Comparison of ENCODE assay signal across 8 mouse cellular contexts in the genomic region with DNA sequence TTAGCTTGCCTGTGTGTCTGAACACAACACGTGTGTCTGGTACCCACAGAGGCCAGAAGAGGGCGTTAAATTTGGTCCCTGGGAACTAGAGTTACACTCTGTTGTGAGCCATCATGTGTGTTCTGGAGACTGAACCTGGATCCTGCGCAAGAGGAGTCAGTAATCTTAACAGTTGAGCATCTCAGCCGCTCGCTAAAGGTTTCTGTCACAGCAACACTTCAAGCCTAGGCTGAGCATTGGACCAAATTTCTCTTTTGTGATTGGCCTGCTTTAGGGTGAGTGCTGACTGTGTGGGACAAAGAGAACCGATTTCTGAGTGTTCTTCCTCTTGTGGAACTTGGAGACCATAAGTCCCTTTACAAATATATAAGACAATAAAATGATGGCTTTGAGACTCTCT. TPM values are rescaled to one million over a fixed set of nuclear protein-coding genes. Genes with fewer than 3 reads are reported as not detected.
DNase-seq lines count a peak whose midpoint lies in the region; ATAC-seq and TF ChIP-seq lines count a peak whose summit lies in the region.
"Had no signal": no experiment of that assay in that cellular context is flagged by ENCODE, and none has a peak within 500 bp of the region (broad histone marks: within the 10 kb centered on the region; RNA-seq: fewer than 3 reads in every experiment).

No protein-coding gene starts in this region.

- no peaks in the 10 kb centered on the region for H3K27me3 ChIP-seq in heart, adult 2 months (ENCODE audit: control insufficient read depth, insufficient read depth, low read length)
- no peaks in the 10 kb centered on the region for H3K27me3 ChIP-seq in heart, embryonic 10.5 days (ENCODE audit: insufficient read depth, poor library complexity, severe bottlenecking)
- no peaks in the 10 kb centered on the region for H3K27me3 ChIP-seq in midbrain, embryonic 11.5 days (ENCODE audit: control insufficient read depth, insufficient read depth, low read length)
- no peaks in the 10 kb centered on the region for H3K27me3 ChIP-seq in midbrain, embryonic 16.5 days (ENCODE audit: control insufficient read depth, insufficient read depth, low read depth, low read length)
- H3K27me3 ChIP-seq in forebrain, embryonic 14.5 days (replicated peaks; ENCODE audit: control insufficient read depth, insufficient read depth, low read length), result no peaks in the 10 kb centered on the region
- H3K27me3 ChIP-seq in splenic B cell, adult 2 months (ENCODE audit: control insufficient read depth, insufficient read depth, low read length, poor library complexity, severe bottlenecking), result no peaks in the 10 kb centered on the region

- H3K36me3 ChIP-seq in heart, adult 2 months (ENCODE audit: control insufficient read depth, insufficient read depth, low read length), result peaks cover 3% of the 10 kb centered on the region
- peaks cover 40% of the 10 kb centered on the region for H3K36me3 ChIP-seq in heart, embryonic 10.5 days
- H3K36me3 ChIP-seq in midbrain, embryonic 11.5 days (ENCODE audit: control insufficient read depth, insufficient read depth, low read length), result peaks cover 12% of the 10 kb centered on the region; the same call in 1 of the 2 replicates
- H3K36me3 ChIP-seq in midbrain, embryonic 16.5 days (ENCODE audit: control insufficient read depth, insufficient read depth, low read length), result peaks cover 17% of the 10 kb centered on the region
- H3K36me3 ChIP-seq in forebrain, embryonic 14.5 days (ENCODE audit: control insufficient read depth, insufficient read depth, low read length), result peaks cover 26% of the 10 kb centered on the region
- no peaks in the 10 kb centered on the region; the same call in none of the 2 replicates for H3K36me3 ChIP-seq in splenic B cell, adult 2 months (ENCODE audit: control insufficient read depth, insufficient read depth, low read length, poor library complexity, severe bottlenecking)

- TF ChIP-seq POLR2A in heart, adult 2 months (IDR thresholded peaks at IDR 0.05; ENCODE audit: insufficient read depth, low read depth, low read length), result no peak

- DNase-seq in heart, adult 2 months, result no peak
- no peak for DNase-seq in heart, embryonic 10.5 days (ENCODE audit: low spot score)
- no peak for DNase-seq in midbrain, embryonic 11.5 days (ENCODE audit: low spot score, missing footprints)
- DNase-seq in forebrain, embryonic 14.5 days (ENCODE audit: low spot score), result no peak
- peak; percentile 12 for DNase-seq in splenic B cell, adult 2 months (ENCODE audit: low read depth, low spot score)
- DNase-seq in embryo, embryonic 11 days, result no peak

- no peak overlapping the region for H3K27ac ChIP-seq in heart, adult 2 months
- H3K27ac ChIP-seq in heart, embryonic 10.5 days, result no peak overlapping the region
- H3K27ac ChIP-seq in midbrain, embryonic 11.5 days (ENCODE audit: low read depth, low read length), result no peak overlapping the region
- H3K27ac ChIP-seq in midbrain, embryonic 16.5 days (ENCODE audit: low read length), result no peak overlapping the region
- no peak overlapping the region for H3K27ac ChIP-seq in forebrain, embryonic 14.5 days (ENCODE audit: low read depth, low read length)

- TF ChIP-seq EP300 in heart, adult 2 months (IDR thresholded peaks at IDR 0.05; ENCODE audit: insufficient read depth, low read depth, low read length), result no peak

- ATAC-seq in midbrain, embryonic 11.5 days (ENCODE audit: low FRiP score), result 0 out of 2 replicates have a peak, but pooled peaks have one; percentile 33
- no peak for ATAC-seq in midbrain, embryonic 16.5 days
- ATAC-seq in forebrain, embryonic 14.5 days, result peak; percentile 34; the same call in 1 of the 2 replicates

- no peak overlapping the region for H3K9ac ChIP-seq in heart, adult 2 months (ENCODE audit: low read depth, low read length)
- no peak overlapping the region for H3K9ac ChIP-seq in midbrain, embryonic 11.5 days (ENCODE audit: low read length)
- H3K9ac ChIP-seq in midbrain, embryonic 16.5 days (ENCODE audit: low read depth, low read length), result no peak overlapping the region
- no peak overlapping the region for H3K9ac ChIP-seq in forebrain, embryonic 14.5 days (ENCODE audit: low read length)

- no peaks in the 10 kb centered on the region; the same call in 1 of the 2 replicates for H3K79me2 ChIP-seq in heart, adult 2 months (replicated peaks; ENCODE audit: control insufficient read depth, insufficient read depth, low read length)

- H3K4me2 ChIP-seq in midbrain, embryonic 11.5 days, result no peak overlapping the region
- no peak overlapping the region for H3K4me2 ChIP-seq in midbrain, embryonic 16.5 days (ENCODE audit: low read length)
- H3K4me2 ChIP-seq in forebrain, embryonic 14.5 days (ENCODE audit: low read length), result no peak overlapping the region
- H3K4me2 ChIP-seq: liver, embryonic 11.5 days had no signal

- intact Hi-C loops in heart, adult 2 months (cut with DNase I), result loop anchor here (2.0 to 5.0 kb wide), 2 partner anchors 28 to 37 kb away; no protein-coding TSS in a partner anchor

- peaks cover 2% of the 10 kb centered on the region for H3K4me1 ChIP-seq in heart, adult 2 months (ENCODE audit: control insufficient read depth, insufficient read depth, low read length)
- peaks cover 12% of the 10 kb centered on the region for H3K4me1 ChIP-seq in heart, embryonic 10.5 days
- no peaks in the 10 kb centered on the region for H3K4me1 ChIP-seq in midbrain, embryonic 11.5 days (ENCODE audit: control insufficient read depth, insufficient read depth, low read length)
- no peaks in the 10 kb centered on the region for H3K4me1 ChIP-seq in midbrain, embryonic 16.5 days (ENCODE audit: control insufficient read depth, insufficient read depth, low read length)
- H3K4me1 ChIP-seq in forebrain, embryonic 14.5 days (ENCODE audit: control insufficient read depth, insufficient read depth, low read length), result no peaks in the 10 kb centered on the region

- no peak overlapping the region for H3K4me3 ChIP-seq in heart, adult 2 months
- no peak overlapping the region for H3K4me3 ChIP-seq in heart, embryonic 10.5 days
- H3K4me3 ChIP-seq in midbrain, embryonic 11.5 days (ENCODE audit: low read depth, low read length), result no peak overlapping the region
- no peak overlapping the region for H3K4me3 ChIP-seq in midbrain, embryonic 16.5 days (ENCODE audit: low read depth, low read length)
- no peak overlapping the region for H3K4me3 ChIP-seq in forebrain, embryonic 14.5 days (ENCODE audit: low read depth, low read length)

- no peaks in the 10 kb centered on the region for H3K9me3 ChIP-seq in heart, embryonic 10.5 days
- no peaks in the 10 kb centered on the region for H3K9me3 ChIP-seq in midbrain, embryonic 11.5 days (ENCODE audit: control insufficient read depth, low read length)
- H3K9me3 ChIP-seq in midbrain, embryonic 16.5 days (replicated peaks; ENCODE audit: control insufficient read depth, low read length, poor library complexity, severe bottlenecking), result no peaks in the 10 kb centered on the region
- no peaks in the 10 kb centered on the region for H3K9me3 ChIP-seq in forebrain, embryonic 14.5 days (replicated peaks; ENCODE audit: control insufficient read depth, low read length)

- WGBS in heart, adult 2 months, result 81% methylated on average over 6 of the region's 6 CpGs
- WGBS in heart, embryonic 10.5 days, result 78% methylated on average over 6 of the region's 6 CpGs
- 82% methylated on average over 6 of the region's 6 CpGs for WGBS in midbrain, embryonic 11.5 days
- WGBS in midbrain, embryonic 16.5 days, result 87% methylated on average over 6 of the region's 6 CpGs
- WGBS in forebrain, embryonic 14.5 days, result 84% methylated on average over 6 of the region's 6 CpGs

- TF ChIP-seq CTCF in heart, adult 2 months (IDR thresholded peaks at IDR 0.05), result peak; percentile 40

RNA-seq across cellular contexts. Expression of gene Umps, which starts 16.5 kb away (rescaled TPM):
- 1 to 10 TPM; 7.9 to 8.4 TPM for total RNA-seq in heart, adult 2 months (2021)
- polyA plus RNA-seq in heart, adult 2 months (2012; rRNA removed), result 3.8 and 5.5 TPM in 2 replicates
- 52.2 and 76.3 TPM in 2 replicates for polyA plus RNA-seq in heart, embryonic 10.5 days (2016; fragmentation: Nextera tagmentation; extraction: Ambion mirVana)
- 70.8 and 72.9 TPM in 2 replicates for polyA plus RNA-seq in midbrain, embryonic 11.5 days (2014; fragmentation: Nextera tagmentation; extraction: Ambion mirVana)
- polyA plus RNA-seq in midbrain, embryonic 16.5 days (2015; fragmentation: Nextera tagmentation; extraction: Ambion mirVana), result 23.5 and 24.1 TPM in 2 replicates
- 35.1 and 39.6 TPM in 2 replicates for polyA plus RNA-seq in forebrain, embryonic 14.5 days (2014; fragmentation: Nextera tagmentation; extraction: Ambion mirVana)
